Mouse (Mus musculus) MEL-GATA-1-ER (cell line): ENCODE data around the gene Fam240a.
A peak's percentile ranks its signal among the peaks of the same experiment; 100 is the strongest.

ENCODE experiments used
- DNase-seq: peaks from one replicate; pipeline ENCODE4 v3.0.0-alpha.2; 2012; ENCODE audit warnings: low read depth; ENCODE audit errors: extremely low read depth

The Fam240a gene

GRCm38 (mm10) chr9:110895507-110895906, 21.2 kb downstream of the Fam240a start:
- DNase-seq, result no peak

GRCm38 (mm10) chr9:110893429-110893828, 23.2 kb downstream of the Fam240a start:
- DNase-seq, result no peak

GRCm38 (mm10) chr9:110892552-110892951, 24.1 kb downstream of the Fam240a start:
- no peak for DNase-seq

GRCm38 (mm10) chr9:110891077-110891828, 25.4 kb downstream of the Fam240a start:
- no peak for DNase-seq

- DNase-seq, result no peak
Measured at GRCm38 (mm10) chr9:110890026-110890783, 26.5 kb downstream of the Fam240a start.

GRCm38 (mm10) chr9:110888935-110889334, 27.7 kb downstream of the Fam240a start:
- no peak for DNase-seq

GRCm38 (mm10) chr9:110887388-110888303, 29.0 kb downstream of the Fam240a start:
- no peak for DNase-seq

- DNase-seq, result no peak
Measured at GRCm38 (mm10) chr9:110881953-110882352, 34.7 kb downstream of the Fam240a start.

- no peak for DNase-seq
Measured at GRCm38 (mm10) chr9:110880772-110881171, 35.9 kb downstream of the Fam240a start.

GRCm38 (mm10) chr9:110879998-110880561, 36.6 kb downstream of the Fam240a start, which contains the start of gene Tmie:
Tmie (minus strand) TSS chr9:110880113.
- no peak for DNase-seq

- no peak for DNase-seq
Measured at GRCm38 (mm10) chr9:110879191-110879920, 37.3 kb downstream of the Fam240a start, which contains the start of gene Als2cl. Als2cl (plus strand) TSS chr9:110879870.

- DNase-seq, result no peak
Measured at GRCm38 (mm10) chr9:110877888-110878287, 38.8 kb downstream of the Fam240a start.

- DNase-seq, result no peak
Measured at GRCm38 (mm10) chr9:110877353-110877752, 39.3 kb downstream of the Fam240a start.

- no peak for DNase-seq
Measured at GRCm38 (mm10) chr9:110875288-110875695, 41.4 kb downstream of the Fam240a start.

- DNase-seq, result no peak
Measured at GRCm38 (mm10) chr9:110874660-110875191, 41.9 kb downstream of the Fam240a start.

GRCm38 (mm10) chr9:110873681-110874659, 42.7 kb downstream of the Fam240a start:
- DNase-seq, result no peak

GRCm38 (mm10) chr9:110871030-110871429, 45.6 kb downstream of the Fam240a start:
- DNase-seq, result peak; percentile 34
